Mouse (Mus musculus) cerebellum, adult 8-10 months (tissue): ENCODE results near the gene Hoxd4.

Experiments used
- DNase-seq: peaks from one replicate; pipeline ENCODE4 v3.0.0; 2022

The Hoxd4 gene

DNA sequence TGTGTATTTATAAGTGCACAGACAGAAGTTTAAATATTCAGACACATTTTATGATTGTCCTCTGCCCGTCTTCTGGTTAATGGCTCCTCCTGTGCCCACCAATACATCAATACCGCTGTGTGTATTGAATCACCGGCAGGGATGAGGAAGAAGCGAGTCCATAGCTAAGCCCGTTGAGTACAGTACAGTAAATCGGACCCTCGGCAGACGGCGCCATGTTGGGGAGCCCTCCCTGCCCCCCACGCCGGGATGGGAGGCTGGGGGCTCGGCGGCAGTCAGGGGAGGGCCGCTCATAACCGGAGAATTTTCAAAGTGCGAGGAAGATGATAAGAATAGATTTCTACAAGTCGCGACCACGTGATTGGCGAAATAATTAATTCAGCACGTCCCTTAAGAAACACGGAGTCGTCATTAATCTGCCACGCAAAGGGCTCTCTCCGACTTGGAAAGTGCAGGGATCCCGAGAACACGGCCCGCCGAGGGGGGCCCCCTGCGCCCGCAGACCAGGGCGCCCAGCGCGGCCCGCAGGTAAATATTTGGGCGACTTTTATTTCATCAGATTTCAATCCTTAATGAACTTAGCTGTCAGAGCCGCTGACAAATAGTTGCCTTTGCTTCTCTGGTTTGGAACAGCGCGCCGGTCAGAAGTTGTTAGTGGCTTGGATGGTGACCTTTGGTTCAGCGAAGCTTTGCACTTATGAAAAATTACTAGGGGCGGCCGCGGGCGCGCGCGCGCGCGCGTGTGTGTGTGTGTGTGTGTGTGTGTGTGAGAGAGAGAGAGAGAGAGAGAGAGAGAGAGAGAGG, 21.0 kb downstream of the Hoxd4 start:
- no peak for DNase-seq

- DNase-seq: no peak
Observed at GRCm38 (mm10) chr2:74733317-74733661, 21.6 kb downstream of the Hoxd4 start.

DNA sequence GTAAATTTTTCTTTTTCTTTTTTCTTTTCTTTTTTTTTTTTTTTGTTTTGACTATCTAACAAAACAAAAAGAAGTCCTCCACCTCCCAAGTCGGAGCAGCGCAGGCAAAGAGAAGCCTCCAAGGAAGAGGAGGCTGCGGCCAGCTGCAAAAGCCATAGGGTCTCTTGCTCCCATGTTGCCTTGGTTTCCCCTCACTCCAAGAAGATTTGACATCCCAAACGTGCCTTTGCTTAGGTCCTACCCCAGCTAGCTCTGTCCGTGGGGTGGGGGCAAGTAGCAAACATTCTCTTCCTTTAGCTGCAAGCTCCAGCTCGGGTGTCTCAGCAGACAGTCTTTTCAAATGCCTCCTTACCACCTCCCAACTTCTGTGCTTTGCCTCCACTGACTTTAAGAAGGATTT, 22.0 kb downstream of the Hoxd4 start:
- DNase-seq: no peak

DNA sequence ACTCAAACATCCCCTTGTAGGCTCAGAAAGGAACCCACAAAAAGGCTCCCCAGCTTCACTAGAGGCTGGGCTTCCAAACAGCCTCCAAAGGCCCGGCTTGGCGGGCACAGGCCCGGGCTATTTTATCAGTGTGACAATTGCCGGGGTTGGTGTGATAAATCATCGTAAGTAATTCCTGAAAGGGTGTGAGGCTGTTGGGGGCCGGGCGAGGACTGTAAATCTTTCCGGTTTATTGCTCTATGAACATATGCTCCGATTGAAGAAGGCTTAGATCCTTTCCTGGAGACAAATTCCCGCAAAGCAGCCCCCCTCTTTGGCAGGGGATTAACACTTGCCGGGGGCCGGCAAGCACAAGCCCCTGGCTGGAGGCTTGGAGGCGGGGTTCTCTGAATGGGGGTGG, 22.7 kb downstream of the Hoxd4 start:
- DNase-seq: no peak

- DNase-seq: no peak
Observed at GRCm38 (mm10) chr2:74734996-74735811, 23.5 kb downstream of the Hoxd4 start.

GRCm38 (mm10) chr2:74735851-74736687, 24.3 kb downstream of the Hoxd4 start:
- DNase-seq: no peak

DNA sequence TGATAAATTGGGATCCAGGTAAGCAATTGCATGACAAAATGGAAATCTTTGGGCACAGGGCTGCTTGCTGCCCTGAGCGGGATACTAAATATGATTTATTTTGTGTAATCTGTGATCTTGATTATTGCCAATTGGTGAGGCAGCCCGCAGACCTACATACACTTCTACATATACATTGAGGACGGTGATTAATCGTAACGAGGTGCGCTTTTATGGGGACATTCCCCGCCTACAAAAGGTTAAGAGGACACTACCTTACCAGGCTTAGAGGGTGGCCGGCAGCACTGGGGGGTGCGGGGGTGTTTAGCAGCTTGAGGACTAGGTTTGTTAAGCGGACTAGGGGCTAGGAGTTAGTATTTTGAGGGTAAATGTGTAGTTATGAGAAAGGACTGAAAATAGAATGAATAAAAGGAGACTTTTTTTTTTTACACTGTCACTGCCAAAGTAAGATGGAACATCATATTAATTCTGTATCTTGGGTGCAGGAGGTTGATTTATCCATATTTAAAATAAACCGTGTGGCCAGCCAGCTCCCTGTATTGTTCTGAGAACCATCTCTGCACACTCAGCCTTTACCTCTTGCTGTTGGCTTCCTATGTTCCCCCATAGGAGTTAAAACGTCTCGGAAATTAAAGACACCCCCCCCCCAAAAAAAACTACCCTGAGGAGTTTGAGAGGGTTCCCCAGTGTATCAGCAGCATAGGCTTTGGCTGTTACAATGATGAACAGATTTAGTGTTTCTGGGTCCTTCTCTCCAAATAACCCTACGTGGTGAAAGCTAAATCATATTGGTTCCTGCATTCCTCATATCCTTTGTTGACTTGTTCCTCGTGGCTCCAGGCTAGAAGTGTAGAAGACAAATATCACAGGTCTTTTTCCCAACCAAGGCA, 25.2 kb downstream of the Hoxd4 start:
- DNase-seq: no peak

DNA sequence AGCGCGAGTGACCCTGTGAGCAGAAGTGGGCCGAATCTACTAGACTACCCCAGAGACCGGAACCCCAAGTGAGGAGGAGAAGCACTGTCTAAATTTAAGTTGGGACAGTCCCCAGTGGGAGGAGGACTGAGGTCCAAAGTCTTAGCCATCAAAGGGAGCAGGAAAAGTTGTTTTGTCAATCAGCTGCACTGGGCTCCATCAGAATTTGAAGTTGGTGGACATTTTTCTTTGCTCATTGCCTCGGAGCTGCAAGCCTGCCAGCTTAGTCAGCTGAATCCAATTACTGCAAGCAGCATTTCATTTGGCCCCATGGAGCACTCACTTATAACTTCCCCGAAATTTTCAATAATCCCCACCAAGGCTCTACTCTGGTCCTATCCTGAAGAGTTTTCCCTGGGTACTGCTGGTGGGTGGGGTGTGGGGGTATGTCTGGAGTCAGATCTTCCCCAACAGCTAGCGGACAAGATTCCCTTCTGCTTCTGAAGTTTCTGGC, 25.9 kb downstream of the Hoxd4 start:
- no peak for DNase-seq

DNA sequence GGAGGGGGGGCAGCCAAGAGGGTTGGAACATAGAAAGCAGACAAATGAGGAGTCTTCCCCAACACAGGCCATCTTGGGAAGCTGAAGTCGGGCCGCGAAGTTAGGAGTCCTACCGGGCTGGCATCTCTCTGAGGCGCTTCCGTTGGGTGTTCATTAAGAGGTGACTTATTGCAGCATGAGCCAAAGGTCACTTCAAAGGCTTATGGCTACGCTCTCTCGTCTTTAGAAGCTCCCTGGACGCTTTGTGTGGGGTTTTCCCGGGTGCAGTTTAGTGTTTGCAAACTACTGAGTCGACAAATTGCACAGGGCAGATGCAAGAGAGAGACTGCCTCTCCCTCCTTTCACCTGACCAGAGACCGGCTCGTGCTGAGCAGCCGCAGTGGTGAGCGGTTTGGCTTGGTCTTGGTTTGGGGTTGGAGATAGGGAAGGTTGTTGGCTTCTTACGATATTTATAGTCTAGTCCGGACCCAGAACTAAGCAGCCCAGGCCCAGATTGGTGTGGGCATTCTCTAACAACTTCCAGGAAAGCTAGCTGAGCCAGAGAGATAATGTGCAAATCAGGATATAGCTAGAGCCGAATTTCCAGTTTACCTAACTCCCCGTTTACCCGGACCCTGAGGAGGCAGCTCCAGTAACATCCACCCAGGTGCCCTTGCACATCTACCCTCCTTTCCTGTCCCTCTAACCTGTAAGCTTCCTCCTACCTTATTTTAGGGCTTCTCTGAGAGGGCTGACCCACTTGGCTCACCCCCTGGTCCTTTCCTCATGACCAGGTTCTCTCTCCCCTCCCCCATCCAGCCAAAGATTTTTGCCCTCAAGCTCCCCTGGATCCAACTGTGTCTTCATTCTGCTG, 27.1 kb downstream of the Hoxd4 start:
- DNase-seq: no peak

GRCm38 (mm10) chr2:74739476-74739800, 27.7 kb downstream of the Hoxd4 start:
- DNase-seq: no peak

- no peak for DNase-seq
Observed at GRCm38 (mm10) chr2:74739869-74740268, 28.1 kb downstream of the Hoxd4 start.

- DNase-seq: no peak
Observed at GRCm38 (mm10) chr2:74740311-74741091, 28.8 kb downstream of the Hoxd4 start.

- no peak for DNase-seq
Observed at GRCm38 (mm10) chr2:74741252-74741978, 29.7 kb downstream of the Hoxd4 start.

- no peak for DNase-seq
Observed at GRCm38 (mm10) chr2:74741979-74742277, 30.2 kb downstream of the Hoxd4 start.

DNA sequence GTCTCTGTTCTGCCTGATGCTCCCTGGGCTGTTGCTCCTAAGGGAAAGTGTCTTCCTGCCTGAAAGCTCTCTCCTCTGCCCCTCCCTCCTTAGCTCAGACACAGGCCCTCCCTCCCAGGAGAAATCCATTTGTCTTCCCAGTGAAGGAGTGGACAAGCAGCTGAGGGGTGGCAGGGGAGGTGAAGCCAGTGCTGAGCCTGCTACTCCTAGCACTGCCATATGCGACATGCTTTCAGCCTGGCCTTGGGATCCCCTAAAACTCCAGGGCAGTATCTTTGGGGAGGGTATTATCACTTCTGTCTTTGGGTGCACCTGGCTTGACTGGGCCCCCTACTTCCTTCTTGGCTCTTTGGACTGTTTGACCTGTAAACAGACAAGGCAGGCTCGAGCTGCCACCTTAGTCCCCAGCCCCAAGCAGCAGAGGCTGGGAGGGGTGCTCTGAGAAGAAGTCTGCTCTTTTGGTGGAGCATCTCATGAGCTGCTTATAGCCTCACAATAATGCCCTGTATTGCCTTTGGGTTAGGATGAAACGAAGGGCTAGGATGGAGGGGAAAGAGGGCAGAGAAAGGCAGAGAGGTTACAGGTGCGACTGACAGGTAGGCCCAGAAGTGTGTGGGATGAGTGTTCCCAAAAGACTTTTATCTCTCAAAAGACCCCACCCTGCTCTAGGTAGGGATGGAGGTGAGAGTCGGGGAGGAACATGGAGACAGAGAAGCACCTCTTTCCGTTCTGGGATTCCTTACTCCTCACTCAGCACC, 34.0 kb downstream of the Hoxd4 start:
- DNase-seq: no peak

- DNase-seq: no peak
Observed at GRCm38 (mm10) chr2:74746298-74746921, 34.7 kb downstream of the Hoxd4 start.

GRCm38 (mm10) chr2:74747006-74747405, 35.3 kb downstream of the Hoxd4 start:
- no peak for DNase-seq

- DNase-seq: no peak
Observed at GRCm38 (mm10) chr2:74747661-74748141, 36.0 kb downstream of the Hoxd4 start.
